Mouse (Mus musculus): Measurements from ENCODE around the gene B3galt5.

B3galt5 gene

GRCm38 (mm10) chr16:96348766-96349165 lies 113.2 kb downstream of the B3galt5 start:
- DNase-seq: peak; percentile 13

- no peak for DNase-seq
These were observed 115.9 kb downstream of the B3galt5 start for GRCm38 (mm10) chr16:96351520-96351919.

- DNase-seq: no peak
These were observed 117.8 kb downstream of the B3galt5 start for GRCm38 (mm10) chr16:96353296-96353896.

- DNase-seq: no peak
These were observed 118.4 kb downstream of the B3galt5 start for GRCm38 (mm10) chr16:96353996-96354395.

GRCm38 (mm10) chr16:96357903-96358302 lies 122.3 kb downstream of the B3galt5 start:
- peak; percentile 86 for DNase-seq

- peak; percentile 62 for DNase-seq
These were observed 125.9 kb downstream of the B3galt5 start for GRCm38 (mm10) chr16:96361305-96362124.

DNA sequence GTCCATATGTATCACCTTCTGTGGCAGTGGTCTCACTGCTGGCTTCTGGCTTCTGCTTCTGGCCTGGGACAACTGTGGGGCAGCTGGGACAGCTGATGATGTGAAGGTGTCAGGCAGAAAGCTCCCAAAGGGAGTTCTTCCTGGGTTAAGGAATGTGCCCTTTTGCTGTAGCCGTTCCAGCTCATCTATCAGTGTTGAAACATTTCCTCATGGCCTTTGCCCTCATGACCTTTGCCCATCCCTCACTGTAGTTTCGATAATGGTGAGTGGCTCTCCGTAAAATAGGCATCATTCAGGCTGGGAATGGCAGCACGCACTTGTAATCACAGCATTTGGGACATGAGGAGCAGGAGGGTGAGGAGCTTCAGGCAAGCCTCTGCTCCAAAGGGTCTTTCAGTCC lies 127.3 kb downstream of the B3galt5 start:
- DNase-seq: no peak

GRCm38 (mm10) chr16:96363277-96363676 lies 127.7 kb downstream of the B3galt5 start:
- DNase-seq: no peak

GRCm38 (mm10) chr16:96364870-96365269 lies 129.3 kb downstream of the B3galt5 start:
- DNase-seq: no peak

All from lung, postnatal 10 days (tissue).